Mouse (Mus musculus): ENCODE data around the gene Ppp1r18. TPM values are rescaled to one million over a fixed set of nuclear protein-coding genes. Genes with fewer than 3 reads are reported as not detected.
A peak's percentile ranks its signal among the peaks of the same experiment; 100 is the strongest.

Gene Ppp1r18
- total RNA-seq, 2 experiments from 2014 or later: 27.9 to 29.6 TPM

- DNase-seq: peak; percentile 62 to 63
- intact Hi-C loops (cut with DNase I): no loop called here
Observed at GRCm38 (mm10) chr17:35866911-35867890, 1.8 kb downstream of the Ppp1r18 start.

- intact Hi-C loops (cut with DNase I): no loop called here
- peak; percentile 41 to 43 for DNase-seq
Observed at GRCm38 (mm10) chr17:35868165-35868820, 2.9 kb downstream of the Ppp1r18 start.

- intact Hi-C loops (cut with DNase I): no loop called here
- DNase-seq: peak in 1 of 2 experiments; percentile 27
Observed at GRCm38 (mm10) chr17:35868961-35869345, 3.6 kb downstream of the Ppp1r18 start.

DNA sequence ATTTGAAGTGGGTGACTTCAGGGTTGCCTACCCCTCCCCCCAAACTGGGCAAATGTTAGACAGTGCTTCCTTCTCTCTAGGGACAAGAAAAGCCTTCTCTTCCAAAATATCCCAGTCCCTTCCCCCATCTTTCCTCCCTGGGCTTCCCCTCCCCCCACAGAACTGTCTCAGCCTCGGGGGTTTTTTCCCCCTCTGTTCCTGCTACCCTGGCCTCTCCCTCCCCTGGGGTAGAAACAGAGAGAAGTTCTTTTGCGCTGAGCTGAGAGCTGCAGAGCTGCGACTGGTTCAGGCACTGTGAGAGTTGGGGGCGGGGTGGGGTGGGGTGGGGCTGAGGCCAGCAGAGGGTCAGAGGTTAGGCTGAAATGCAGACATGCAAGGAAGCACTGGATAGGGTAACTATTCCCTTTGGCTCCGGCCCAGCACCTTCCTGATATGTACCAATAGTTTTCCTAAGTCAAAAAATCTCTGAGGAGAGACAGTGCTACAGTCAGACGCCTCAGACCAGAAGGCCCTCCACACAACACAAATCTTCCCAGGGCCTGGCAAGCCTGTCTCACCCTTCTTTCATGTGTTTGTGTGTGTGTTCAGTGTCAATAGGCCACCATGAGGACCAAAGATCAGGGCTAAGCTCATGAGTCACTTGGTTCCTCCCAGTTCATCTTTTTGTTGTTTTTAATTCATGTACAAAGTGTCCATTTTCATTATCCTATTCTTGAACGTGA lies 4.1 kb downstream of the Ppp1r18 start:
- intact Hi-C loops (cut with DNase I): no loop called here
- peak; percentile 53 to 57 for DNase-seq

DNA sequence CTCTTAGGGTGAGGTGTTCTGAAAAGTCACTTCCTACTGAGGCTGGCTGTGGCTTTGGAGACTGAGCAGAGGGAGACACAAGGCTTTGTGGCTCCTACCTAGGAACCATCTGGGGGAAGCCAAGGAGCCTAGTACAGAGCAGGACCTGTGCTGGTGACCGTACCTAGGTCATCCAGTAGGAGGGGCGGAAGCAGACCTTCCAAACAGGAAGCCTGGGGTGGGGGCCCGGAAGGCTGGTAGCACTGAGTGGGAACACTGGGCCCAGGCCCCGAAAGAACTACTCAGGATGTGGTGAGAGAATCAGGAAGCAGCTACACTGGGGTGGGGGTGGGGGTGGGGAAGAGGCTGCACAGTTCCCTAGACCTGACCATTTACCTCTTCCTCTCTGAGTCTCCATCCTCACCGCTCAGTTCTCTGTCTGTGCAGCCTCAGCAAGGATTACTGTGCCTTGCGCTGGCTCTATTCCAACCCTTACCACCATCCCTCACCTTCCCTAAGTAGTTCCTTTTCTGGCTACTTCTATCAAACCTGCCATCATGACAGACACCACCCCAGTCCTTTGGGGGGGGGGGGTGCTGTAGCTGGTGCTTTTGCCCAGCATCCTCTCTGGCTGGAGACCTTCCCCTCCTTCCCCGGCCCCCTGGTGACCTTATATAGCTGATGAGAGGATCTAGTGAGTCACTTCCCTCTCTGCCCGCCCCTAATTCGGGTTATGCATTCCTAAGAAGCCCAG lies 4.9 kb downstream of the Ppp1r18 start:
- peak; percentile 77 to 81 for DNase-seq
- intact Hi-C loops (cut with DNase I): no loop called here

GRCm38 (mm10) chr17:35870884-35871696 lies 5.7 kb downstream of the Ppp1r18 start:
- peak in 1 of 2 experiments; percentile 62 for DNase-seq
- intact Hi-C loops (cut with DNase I): no loop called here

GRCm38 (mm10) chr17:35873774-35874519 lies 8.6 kb downstream of the Ppp1r18 start:
- intact Hi-C loops (cut with DNase I): loop anchor here (1.0 to 2.0 kb wide), 2 partner anchors 38 to 135 kb away; no protein-coding TSS in a partner anchor
- DNase-seq: peak; percentile 92 to 96

DNA sequence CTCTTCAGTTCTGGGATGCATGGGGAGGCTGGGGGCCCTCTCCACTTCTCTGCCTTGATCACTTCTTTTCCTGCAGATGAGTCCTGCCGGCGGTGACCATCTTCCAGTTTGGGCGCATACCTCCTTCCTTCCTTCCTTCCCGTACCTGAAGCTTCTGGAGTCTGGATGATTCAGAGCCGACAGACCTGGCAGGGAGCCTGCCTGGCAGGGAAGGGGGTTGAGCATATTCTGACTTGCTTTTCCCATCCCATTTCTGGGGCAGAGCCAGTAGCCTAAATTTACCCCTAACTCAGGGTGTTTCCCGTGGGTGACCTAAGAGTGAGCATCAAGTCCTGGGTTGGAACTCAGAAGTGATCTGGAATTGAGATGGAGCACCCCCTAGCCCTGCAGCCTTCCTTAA lies 9.3 kb downstream of the Ppp1r18 start:
- DNase-seq: no peak
- intact Hi-C loops (cut with DNase I): loop anchor here (2.0 kb wide), 1 partner anchor 136 kb away; no protein-coding TSS in a partner anchor

GRCm38 (mm10) chr17:35879245-35880057 lies 14.1 kb downstream of the Ppp1r18 start, which contains the start of gene Dhx16:
TSS of gene Dhx16 (plus strand) at chr17:35879819.
- intact Hi-C loops (cut with DNase I): loop anchor here (2.0 kb wide), 1 partner anchor 17 kb away; the partner anchor contains the start of gene 2310061I04Rik
- DNase-seq: peak; percentile 95 to 98

- intact Hi-C loops (cut with DNase I): no loop called here
Observed at GRCm38 (mm10) chr17:35882924-35883323, 17.5 kb downstream of the Ppp1r18 start.

GRCm38 (mm10) chr17:35883777-35884176 lies 18.4 kb downstream of the Ppp1r18 start:
- intact Hi-C loops (cut with DNase I): no loop called here
- DNase-seq: no peak

More at GRCm38 (mm10) chr17:35882924-35883323, 17.5 kb downstream of the Ppp1r18 start:
- no peak for DNase-seq

DNA sequence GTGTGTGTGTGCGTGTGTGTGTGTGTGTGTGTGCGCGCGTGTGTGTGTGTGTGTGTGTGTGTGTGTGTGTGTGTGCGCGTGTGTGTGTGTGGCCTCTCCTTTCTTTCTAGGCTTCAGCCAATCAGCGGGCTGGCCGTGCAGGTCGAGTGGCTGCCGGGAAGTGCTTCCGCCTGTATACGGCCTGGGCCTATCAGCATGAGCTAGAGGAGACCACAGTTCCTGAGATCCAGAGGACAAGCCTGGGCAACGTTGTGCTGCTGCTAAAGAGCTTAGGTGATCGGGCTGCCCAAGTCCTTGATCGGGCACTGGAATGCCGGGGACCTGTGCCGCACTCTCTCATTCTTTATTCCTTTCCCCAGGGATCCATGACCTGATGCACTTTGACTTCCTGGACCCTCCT lies 22.3 kb downstream of the Ppp1r18 start:
- intact Hi-C loops (cut with DNase I): no loop called here
- no peak for DNase-seq

GRCm38 (mm10) chr17:35896781-35897643 lies 31.6 kb downstream of the Ppp1r18 start, which contains the start of gene 2310061I04Rik:
TSS of gene 2310061I04Rik (minus strand) at chr17:35897431.
- intact Hi-C loops (cut with DNase I): loop anchor here (2.0 kb wide), 1 partner anchor 16 kb away; no protein-coding TSS in a partner anchor
- DNase-seq: peak; percentile 94

DNA sequence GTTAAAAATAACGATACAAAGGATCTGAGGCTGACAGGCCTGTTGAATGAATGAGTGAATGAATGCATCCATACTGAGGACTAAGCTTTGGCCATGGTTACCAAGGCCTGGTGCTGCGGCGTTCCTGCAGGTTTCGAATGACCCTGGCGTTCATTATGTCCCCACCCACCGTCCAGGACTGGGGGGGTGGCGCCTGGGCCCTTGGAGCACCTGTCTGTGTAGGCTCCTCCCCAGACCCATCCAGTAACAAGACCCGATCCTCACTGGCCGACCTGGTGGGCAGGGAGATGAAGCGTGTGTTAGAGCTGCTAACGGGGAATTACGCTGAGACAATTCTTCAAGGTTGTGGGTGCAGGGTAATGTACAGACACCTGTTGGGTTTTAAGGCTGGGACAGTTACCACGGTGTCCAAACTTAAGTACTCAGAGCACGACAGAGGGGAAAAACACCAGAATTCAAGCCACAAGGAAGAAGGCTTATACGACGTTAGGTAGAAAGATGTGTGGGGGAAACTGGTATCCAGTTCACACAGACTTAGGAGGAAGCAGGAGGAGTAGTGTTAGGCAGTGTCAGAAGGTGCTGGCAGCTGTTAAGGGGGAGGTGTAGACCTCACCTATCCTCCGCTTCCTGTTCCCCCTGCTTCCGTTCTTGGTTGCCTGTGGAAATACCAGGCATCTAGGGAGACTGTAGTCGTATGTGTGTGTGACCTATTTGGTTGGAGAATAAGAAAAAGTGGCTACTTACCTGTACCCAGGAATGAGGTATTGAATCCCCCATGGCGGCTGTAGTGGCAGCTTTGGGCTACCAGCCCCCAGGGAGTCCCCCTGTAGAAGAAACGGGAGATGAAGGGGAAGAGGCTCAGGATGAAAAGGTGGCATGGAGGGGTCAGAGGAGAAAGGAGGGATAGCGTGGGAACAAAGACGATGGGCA lies 32.5 kb downstream of the Ppp1r18 start:
- no peak for DNase-seq
- intact Hi-C loops (cut with DNase I): loop anchor here (2.0 kb wide), 1 partner anchor 17 kb away; no protein-coding TSS in a partner anchor

GRCm38 (mm10) chr17:35900636-35901035 lies 35.2 kb downstream of the Ppp1r18 start:
- DNase-seq: no peak
- intact Hi-C loops (cut with DNase I): no loop called here

Measured in heart, postnatal 10 days (tissue).